Mouse (Mus musculus) kidney, embryonic 15.5 days (tissue): ENCODE data around the gene Slc5a4b. TPM values are rescaled to one million over a fixed set of nuclear protein-coding genes. Genes with fewer than 3 reads are reported as not detected.

Source experiments
- ATAC-seq: fragments of 200-750 bp; cut with Nextera tagmentation; replicated peaks from 2 replicates; pipeline ENCODE4 v1.8.0; 2017; ENCODE audit warnings: moderate TSS enrichment; ENCODE audit not compliant: low FRiP score
- H3K27ac ChIP-seq: fragments of 300-500 bp; sonication (generic); 2 replicates; pipeline ENCODE4 v1.5.1; 2015; ENCODE audit warnings: mild to moderate bottlenecking, inconsistent platforms
- H3K27me3 ChIP-seq: fragments of 300-500 bp; sonication (generic); 2 replicates; pipeline ENCODE4 v1.6.1; 2015; ENCODE audit warnings: inconsistent platforms
- H3K36me3 ChIP-seq: fragments of 300-500 bp; sonication (generic); 2 replicates; pipeline ENCODE4 v1.6.1; 2015; ENCODE audit warnings: inconsistent platforms
- H3K4me1 ChIP-seq: fragments of 300-500 bp; sonication (generic); 2 replicates; pipeline ENCODE4 v1.6.1; 2015; ENCODE audit warnings: inconsistent platforms
- H3K4me2 ChIP-seq: fragments of 300-500 bp; sonication (generic); 2 replicates; pipeline ENCODE4 v1.6.1; 2015; ENCODE audit warnings: moderate library complexity, mild to moderate bottlenecking, inconsistent platforms
- H3K4me3 ChIP-seq: fragments of 300-500 bp; sonication (generic); replicated peaks from 2 replicates; pipeline ENCODE4 v1.5.1; 2015; ENCODE audit warnings: mild to moderate bottlenecking, inconsistent platforms
- H3K9ac ChIP-seq: fragments of 300-500 bp; sonication (generic); 2 replicates; pipeline ENCODE4 v1.6.1; 2015; ENCODE audit warnings: mild to moderate bottlenecking, inconsistent platforms
- H3K9me3 ChIP-seq: fragments of 300-500 bp; sonication (generic); replicated peaks from 2 replicates; pipeline ENCODE4 v1.6.1; 2016; ENCODE audit warnings: inconsistent platforms
- WGBS: fragments of 180-500 bp; shearing (Covaris S2); methylation state at CpG from one replicate; pipeline ENCODE4 v1.1.7; 2015; ENCODE audit warnings: mixed read lengths; 5-methylcytosine and 5-hydroxymethylcytosine counted together
- polyA plus RNA-seq: library from polyadenylated mRNA; unstranded; fragments of >200 nt; fragmentation: Nextera tagmentation; extraction: Ambion mirVana; gene quantifications from 2 replicates; pipeline ENCODE4 v1.2.1, GENCODE M21; 2015

The Slc5a4b gene
- polyA plus RNA-seq, 1 experiment from 2014 or later = 0.18 TPM

DNA sequence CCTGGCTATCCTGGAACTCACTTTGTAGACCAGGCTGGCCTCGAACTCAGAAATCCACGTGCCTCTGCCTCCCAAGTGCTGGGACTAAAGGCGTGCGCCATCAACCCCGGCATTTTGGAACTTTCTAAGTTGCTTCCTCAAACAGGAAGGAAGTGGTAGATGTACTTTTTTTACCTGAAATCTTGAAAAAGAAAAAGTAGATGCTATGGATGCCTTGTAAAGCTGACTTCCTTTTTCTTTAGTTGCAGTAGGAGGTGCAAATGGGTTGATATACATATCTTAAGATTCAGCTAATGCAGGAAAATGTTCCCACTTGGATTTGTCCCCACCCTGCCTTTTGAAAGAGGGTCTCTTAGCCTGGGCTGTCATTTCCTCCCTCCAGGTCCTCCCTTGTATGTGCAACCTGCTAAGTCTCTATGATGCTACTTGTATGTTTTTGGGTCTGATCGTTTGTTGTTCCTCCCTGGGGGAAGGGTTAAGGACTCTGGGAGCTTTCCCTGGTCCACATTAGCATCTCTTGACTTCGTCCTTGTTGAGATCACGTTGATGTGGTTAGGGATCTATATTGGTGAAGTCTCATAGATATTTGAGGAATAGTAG is 76.7 kb downstream of the Slc5a4b start:
- Histone ChIP-seq H3K27ac (no peak overlapping the region), H3K4me1 (peaks cover 17% of the 10 kb centered on the region), H3K4me2 (peak overlapping the region; percentile 73), H3K9ac (no peak overlapping the region), H3K4me3 (peak overlapping the region; percentile 93; the same call in 1 of the 2 replicates), H3K9me3 (no peaks in the 10 kb centered on the region), H3K27me3 (no peaks in the 10 kb centered on the region), H3K36me3 (peaks cover 42% of the 10 kb centered on the region)
- WGBS = 93% methylated on average over 8 of the region's 8 CpGs
- no peak for ATAC-seq

GRCm38 (mm10) chr10:76033119-76033455 is 77.7 kb downstream of the Slc5a4b start:
- Histone ChIP-seq H3K36me3 (peaks cover 32% of the 10 kb centered on the region), H3K9me3 (no peaks in the 10 kb centered on the region), H3K27ac (peak overlapping the region; percentile 81; the same call in 1 of the 2 replicates), H3K27me3 (no peaks in the 10 kb centered on the region), H3K9ac (peak overlapping the region; percentile 88), H3K4me3 (peak overlapping the region; percentile 93), H3K4me2 (peak overlapping the region; percentile 73), H3K4me1 (peaks cover 24% of the 10 kb centered on the region)
- ATAC-seq = peak; percentile 5; the same call in 1 of the 2 replicates
- 20% methylated on average over 7 of the region's 7 CpGs for WGBS

DNA sequence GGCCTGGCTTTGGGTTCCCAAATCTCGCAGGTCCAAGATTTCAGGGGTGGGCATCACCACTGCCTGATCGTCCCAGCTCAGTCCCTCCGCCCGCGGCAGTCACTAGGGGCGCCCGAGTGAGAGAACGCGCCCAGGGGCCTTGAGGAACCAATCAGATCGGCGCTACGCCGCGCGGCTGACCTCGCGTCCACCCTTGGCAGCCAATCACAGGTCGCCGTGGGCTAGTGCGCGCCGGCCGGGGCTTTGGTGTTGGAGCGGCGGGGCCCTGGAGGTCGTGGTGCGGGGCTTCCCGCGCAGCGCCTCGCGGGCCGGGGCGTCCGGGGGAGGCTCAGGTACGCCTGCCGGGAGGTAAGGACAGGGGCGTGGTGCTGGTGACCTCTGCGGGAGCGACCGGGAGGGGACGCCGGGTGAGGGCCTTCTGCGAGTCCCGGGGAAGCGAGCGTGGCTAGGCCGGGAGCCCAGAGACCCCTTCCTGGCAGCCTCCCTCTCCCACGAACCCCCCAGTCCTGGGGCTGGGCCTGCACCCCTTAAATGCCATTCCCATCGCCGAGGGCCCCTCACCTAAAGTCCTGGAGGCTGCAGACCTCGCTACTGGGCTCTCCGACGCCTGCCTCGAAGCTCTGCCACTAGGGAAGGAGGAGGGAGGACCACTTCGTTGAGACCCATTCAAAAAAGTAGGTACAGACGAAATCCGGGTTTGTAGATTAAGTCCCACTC is 78.2 kb downstream of the Slc5a4b start, which contains the start of gene Zfp280b:
Gene Zfp280b, plus strand, starts transcription at position 249 of the 717 bp plus-strand sequence.
- peak within 1 kb of the TSS; percentile 93 for H3K4me3 ChIP-seq
- under 1% methylated on average over 58 of the region's 58 CpGs for WGBS
- H3K9me3 ChIP-seq = no peaks in the 10 kb centered on the region
- no peaks in the 10 kb centered on the region for H3K27me3 ChIP-seq
- peak; percentile 97 for ATAC-seq
- peak within 1 kb of the TSS; percentile 81 for H3K27ac ChIP-seq
- peak within 1 kb of the TSS; percentile 73 for H3K4me2 ChIP-seq
- H3K4me1 ChIP-seq = peaks cover 26% of the 10 kb centered on the region
- H3K9ac ChIP-seq = peak within 1 kb of the TSS; percentile 88
- H3K36me3 ChIP-seq = peaks cover 27% of the 10 kb centered on the region

- H3K9ac ChIP-seq = peak overlapping the region; percentile 88; the same call in 1 of the 2 replicates
- peak overlapping the region; percentile 81 for H3K27ac ChIP-seq
- H3K4me3 ChIP-seq = peak overlapping the region; percentile 93
- H3K36me3 ChIP-seq = peaks cover 19% of the 10 kb centered on the region
- H3K27me3 ChIP-seq = no peaks in the 10 kb centered on the region
- ATAC-seq = no peak; the same call in 1 of the 2 replicates
- peaks cover 31% of the 10 kb centered on the region for H3K4me1 ChIP-seq
- H3K4me2 ChIP-seq = peak overlapping the region; percentile 73
- no peaks in the 10 kb centered on the region for H3K9me3 ChIP-seq
- 53% methylated on average over 14 of the region's 14 CpGs for WGBS
Observed at GRCm38 (mm10) chr10:76031511-76032401, 79.0 kb downstream of the Slc5a4b start.

DNA sequence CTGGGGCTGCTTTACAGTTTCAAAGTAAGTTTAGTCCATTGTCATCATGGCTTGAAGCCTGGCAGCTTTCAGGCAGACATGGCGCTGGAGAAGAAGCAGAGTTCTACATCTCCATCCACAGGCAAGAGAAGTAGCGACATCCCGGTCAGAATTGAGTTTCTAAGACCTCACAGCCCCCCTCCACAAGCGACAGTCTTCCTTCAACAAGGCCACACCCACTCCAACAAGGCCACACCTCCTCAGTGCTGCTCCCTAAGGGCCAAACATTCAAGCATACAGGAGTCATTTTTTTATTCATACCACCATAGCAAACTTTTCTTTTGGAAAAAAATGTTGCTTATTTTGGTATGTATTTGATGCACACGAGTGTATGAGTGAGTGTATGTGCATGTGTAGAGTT is 80.3 kb downstream of the Slc5a4b start:
- no peaks in the 10 kb centered on the region for H3K27me3 ChIP-seq
- H3K9me3 ChIP-seq = no peaks in the 10 kb centered on the region
- no peak overlapping the region for H3K4me3 ChIP-seq
- no peak for ATAC-seq
- H3K9ac ChIP-seq = no peak overlapping the region
- H3K27ac ChIP-seq = no peak overlapping the region
- H3K4me1 ChIP-seq = peaks cover 31% of the 10 kb centered on the region
- H3K4me2 ChIP-seq = no peak overlapping the region
- 77% methylated on average over 5 of the region's 5 CpGs for WGBS
- peaks cover 12% of the 10 kb centered on the region for H3K36me3 ChIP-seq

DNA sequence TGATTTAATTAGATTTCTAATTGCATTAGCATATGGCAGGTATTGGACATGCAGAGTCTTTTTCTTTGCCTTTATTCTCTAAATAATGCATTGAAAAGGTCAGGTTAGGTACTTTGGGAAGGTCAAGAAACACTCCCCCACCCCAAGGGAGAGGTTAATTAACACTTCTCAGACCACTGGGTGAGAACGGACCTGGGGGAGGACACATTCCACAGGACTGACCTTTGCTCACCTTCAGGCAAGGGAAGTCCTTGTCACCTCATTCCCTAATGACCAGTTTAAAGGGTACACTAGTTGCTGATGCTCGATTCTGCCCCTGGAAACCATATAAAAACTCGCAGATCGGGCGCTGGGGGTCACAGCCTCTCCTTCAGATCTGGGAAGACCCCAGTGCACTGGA is 81.5 kb downstream of the Slc5a4b start:
- 0 out of 2 replicates have a peak overlapping the region, but pooled peaks have one; percentile 11 for H3K27ac ChIP-seq
- peaks cover 31% of the 10 kb centered on the region for H3K4me1 ChIP-seq
- H3K9ac ChIP-seq = no peak overlapping the region
- H3K4me2 ChIP-seq = no peak overlapping the region
- H3K36me3 ChIP-seq = peaks cover 4% of the 10 kb centered on the region; the same call in 1 of the 2 replicates
- no peaks in the 10 kb centered on the region for H3K27me3 ChIP-seq
- H3K9me3 ChIP-seq = 0 out of 2 replicates have a peak, but pooled peaks cover 6% of the 10 kb centered on the region
- 55% methylated on average over 5 of the region's 5 CpGs for WGBS
- ATAC-seq = no peak
- no peak overlapping the region for H3K4me3 ChIP-seq

- Histone ChIP-seq H3K36me3 (no peaks in the 10 kb centered on the region), H3K4me2 (no peak overlapping the region), H3K27ac (0 out of 2 replicates have a peak overlapping the region, but pooled peaks have one; percentile 41), H3K4me1 (peaks cover 22% of the 10 kb centered on the region), H3K9me3 (0 out of 2 replicates have a peak, but pooled peaks cover 6% of the 10 kb centered on the region), H3K27me3 (no peaks in the 10 kb centered on the region), H3K9ac (no peak overlapping the region), H3K4me3 (no peak overlapping the region)
- no peak for ATAC-seq
- 61% methylated on average over 9 of the region's 9 CpGs for WGBS
Observed at GRCm38 (mm10) chr10:76028396-76028795, 82.4 kb downstream of the Slc5a4b start.

GRCm38 (mm10) chr10:76028016-76028366 is 82.8 kb downstream of the Slc5a4b start:
- H3K4me2 ChIP-seq = no peak overlapping the region
- no peak for ATAC-seq
- peaks cover 18% of the 10 kb centered on the region; the same call in 1 of the 2 replicates for H3K4me1 ChIP-seq
- no peaks in the 10 kb centered on the region for H3K27me3 ChIP-seq
- 0 out of 2 replicates have a peak, but pooled peaks cover 6% of the 10 kb centered on the region for H3K9me3 ChIP-seq
- no peaks in the 10 kb centered on the region for H3K36me3 ChIP-seq
- 19% methylated on average over 3 of the region's 4 CpGs for WGBS
- H3K9ac ChIP-seq = no peak overlapping the region
- no peak overlapping the region for H3K4me3 ChIP-seq
- 0 out of 2 replicates have a peak overlapping the region, but pooled peaks have one; percentile 41 for H3K27ac ChIP-seq

DNA sequence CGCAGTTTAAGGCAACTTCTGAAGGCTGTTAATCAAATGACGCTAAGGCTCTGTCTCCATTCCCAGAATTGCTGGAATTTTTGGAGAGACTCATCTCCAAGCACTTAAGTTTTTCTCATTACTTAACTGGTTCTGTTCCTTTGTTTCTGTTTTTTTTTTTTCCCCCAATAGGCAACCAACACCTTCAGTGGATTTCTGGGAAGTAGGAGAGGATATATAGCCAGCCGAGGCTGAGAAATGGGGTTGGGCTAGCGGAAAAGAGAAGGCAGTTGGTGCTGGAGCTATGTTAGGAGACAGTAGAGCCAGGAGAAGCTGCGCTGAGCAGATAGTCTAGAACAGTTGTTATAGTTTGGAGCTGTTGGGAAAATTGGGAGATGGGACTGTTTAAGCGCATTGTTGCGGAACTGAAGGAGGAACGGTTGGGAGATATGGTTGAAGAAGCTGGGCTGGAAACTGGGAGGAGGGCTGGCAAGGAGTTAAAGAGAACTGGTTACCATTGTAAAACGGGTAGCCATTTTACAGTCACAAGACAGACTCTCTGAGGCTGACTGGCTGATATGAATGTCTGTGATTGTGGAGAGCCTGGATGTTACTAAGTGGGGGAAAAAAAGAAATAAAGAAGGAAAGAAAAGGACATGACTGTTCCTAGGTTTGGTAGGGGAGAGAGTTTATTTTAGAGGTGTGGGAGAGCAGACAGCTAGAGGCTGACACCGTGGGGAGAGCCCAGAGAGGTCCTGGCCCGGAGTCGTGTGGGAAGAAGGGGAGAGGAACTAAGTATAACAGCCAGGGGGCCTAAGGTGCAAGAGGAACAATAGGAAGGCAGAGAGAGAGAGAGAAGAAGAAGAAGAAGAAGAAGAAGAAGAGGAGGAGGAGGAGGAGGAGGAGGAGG is 83.4 kb downstream of the Slc5a4b start:
- H3K27ac ChIP-seq = peak overlapping the region; percentile 63
- H3K4me1 ChIP-seq = peaks cover 18% of the 10 kb centered on the region; the same call in 1 of the 2 replicates

GRCm38 (mm10) chr10:76025470-76026190 is 85.1 kb downstream of the Slc5a4b start:
- Histone ChIP-seq H3K4me1 (peaks cover 14% of the 10 kb centered on the region; the same call in 1 of the 2 replicates), H3K27ac (no peak overlapping the region), H3K4me2 (no peak overlapping the region), H3K27me3 (no peaks in the 10 kb centered on the region), H3K36me3 (no peaks in the 10 kb centered on the region), H3K4me3 (no peak overlapping the region), H3K9me3 (0 out of 2 replicates have a peak, but pooled peaks cover 6% of the 10 kb centered on the region), H3K9ac (no peak overlapping the region)
- WGBS = 93% methylated on average over 10 of the region's 10 CpGs
- no peak for ATAC-seq

More for the DNA sequence above, 83.4 kb downstream of the Slc5a4b start:
- no peak for ATAC-seq
- H3K4me3 ChIP-seq = no peak overlapping the region
- no peaks in the 10 kb centered on the region for H3K36me3 ChIP-seq
- 50% methylated on average over 12 of the region's 12 CpGs for WGBS
- H3K4me2 ChIP-seq = no peak overlapping the region
- H3K9ac ChIP-seq = no peak overlapping the region
- H3K9me3 ChIP-seq = 0 out of 2 replicates have a peak, but pooled peaks cover 6% of the 10 kb centered on the region
- H3K27me3 ChIP-seq = no peaks in the 10 kb centered on the region
